Mouse (Mus musculus) adrenal gland, adult 10 weeks (tissue): ENCODE measurements around the gene Nme8. TPM values are rescaled to one million over a fixed set of nuclear protein-coding genes. Genes with fewer than 3 reads are reported as not detected.

Source experiments
- polyA plus RNA-seq: library from polyadenylated mRNA; stranded (reverse); fragments of 350-450 nt; fragmentation: Illumina TruSeq; extraction: RNeasy Lipid Tissue Mini Kit (QIAGEN cat#74804); gene quantifications from one replicate; pipeline ENCODE4 v1.2.3, GENCODE M21; 2014; ENCODE audit warnings: low read depth, low replicate concordance

Nme8 gene
- not detected for polyA plus RNA-seq

DNA sequence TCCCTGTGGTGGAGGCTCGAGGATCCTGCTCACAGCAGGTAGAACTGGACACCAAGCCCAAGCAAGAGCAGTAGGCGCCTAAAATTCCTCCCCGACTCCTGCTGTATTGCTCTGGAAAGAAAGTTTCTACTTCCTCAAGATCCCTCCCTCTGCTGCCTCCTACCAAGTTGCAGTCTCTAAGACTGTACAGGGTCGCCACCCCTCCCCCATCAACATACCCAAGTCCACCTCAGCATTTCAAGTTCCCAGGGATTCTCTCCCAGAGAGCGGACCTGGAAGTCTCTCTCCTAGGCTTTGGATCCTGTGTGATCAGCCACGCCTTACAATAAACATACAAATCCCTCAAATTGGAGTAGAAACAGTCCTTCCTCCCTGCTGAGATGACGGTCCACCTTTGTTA, at the start of gene Nme8:
Gene Nme8 (minus strand): TSS at position 5 of the 400 bp plus-strand sequence.

DNA sequence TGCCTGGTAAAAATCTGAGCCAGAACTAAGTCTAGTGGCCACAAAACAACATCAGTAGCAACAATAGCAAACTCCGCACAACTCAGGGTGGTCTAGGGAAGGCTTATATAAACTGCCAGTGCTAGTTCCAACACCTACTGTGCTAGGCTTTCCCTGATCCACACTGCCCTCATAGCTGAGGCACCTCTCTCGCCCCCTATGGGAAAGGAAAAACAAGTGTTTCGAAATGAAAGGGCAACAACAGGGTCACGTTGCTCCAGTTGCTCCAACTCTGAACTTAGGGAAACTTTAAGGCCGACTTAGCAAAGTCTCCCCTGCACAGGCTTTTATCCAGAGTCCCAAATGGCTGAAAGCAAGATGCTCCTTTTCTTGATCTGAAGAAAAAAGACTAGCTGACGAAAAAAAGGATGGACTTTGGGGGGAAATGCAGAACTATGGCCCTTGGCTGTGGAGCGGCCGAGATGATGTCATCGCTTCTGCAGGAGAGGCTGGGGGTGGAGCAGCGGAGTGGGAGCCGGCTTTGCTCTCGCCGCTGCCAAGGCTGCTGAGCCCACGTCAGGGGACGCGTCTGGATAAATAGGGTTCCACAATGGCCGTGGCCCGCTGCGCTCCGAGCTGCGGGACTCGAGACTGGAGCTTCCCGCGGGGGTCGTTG, 74.9 kb downstream of the Nme8 start, which contains the start of gene Sfrp4:
Gene Sfrp4 (plus strand): TSS at position 532 of the 655 bp plus-strand sequence.

DNA sequence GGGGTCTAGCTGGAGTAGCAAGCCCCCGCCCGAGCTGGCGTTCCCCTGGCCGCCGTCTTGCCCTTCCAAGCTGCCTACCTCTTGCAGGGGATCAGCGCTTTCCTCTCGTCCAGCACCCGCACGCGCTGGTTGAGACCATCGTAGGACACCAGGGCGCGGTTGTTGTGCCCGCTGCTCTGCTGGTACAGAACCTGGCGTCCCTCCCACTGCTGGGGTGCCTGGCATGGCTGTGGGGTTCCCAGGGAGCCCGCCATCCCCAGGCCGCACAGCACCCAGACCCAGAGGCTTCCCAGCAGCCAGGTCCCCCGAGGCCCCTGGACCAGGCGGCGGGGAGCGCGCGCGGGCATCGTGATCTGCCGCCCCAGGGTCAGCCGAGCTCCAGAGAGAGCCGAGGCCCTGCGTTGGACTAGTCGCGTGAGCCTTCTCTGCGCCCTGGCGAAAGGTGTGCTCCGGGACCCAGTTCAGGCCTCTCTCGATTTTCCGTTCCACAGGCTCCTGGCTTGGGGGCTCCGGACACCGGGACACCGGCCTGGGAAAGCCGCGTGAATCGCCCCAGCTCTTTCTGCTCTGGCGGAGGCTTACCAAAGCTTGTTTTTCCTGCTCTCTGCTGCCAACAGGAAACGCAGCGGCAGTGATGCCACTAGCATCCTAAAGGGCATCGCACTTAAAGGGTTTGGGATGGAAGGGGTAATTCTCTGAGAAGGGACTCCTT, 78.2 kb downstream of the Nme8 start, which contains the start of gene Epdr1:
Gene Epdr1 (minus strand): TSS at position 712 of the 712 bp plus-strand sequence.

Other genes starting within 250 kb of the Nme8 start
- gene Epdr1, start 77.9 kb downstream of the Nme8 start, polyA plus RNA-seq = 32.6 TPM
- 4.7 TPM for gene Sfrp4, start 74.7 kb downstream of the Nme8 start, polyA plus RNA-seq
- 3.3 TPM for gene Gpr141, start 126.5 kb upstream of the Nme8 start, polyA plus RNA-seq